Mouse (Mus musculus) left cerebral cortex, postnatal 25 days (tissue): ENCODE data around the gene Tspan8. TPM values are rescaled to one million over a fixed set of nuclear protein-coding genes. Genes with fewer than 3 reads are reported as not detected.
A peak's percentile ranks its signal among the peaks of the same experiment; 100 is the strongest.
"Not testable (repeated sequence)": the region's sequence is repeated elsewhere in the genome, so short reads cannot be mapped to it uniquely, and the experiment has no call there.

Source experiments
- DNase-seq, 2 experiments: peaks; one replicate each; pipeline ENCODE4 v3.0.0; 2022; ENCODE audit warnings: low spot score in 2 of 2, mixed read lengths in 1 of 2
- intact Hi-C: fragments of 180-260 bp; cut with DNase I; formaldehyde crosslinking; loops from one replicate; pipeline ENCODE4 v1.15.1; 2025
- total RNA-seq, 2 experiments: library from RNA; stranded (reverse); gene quantifications; 2 replicates each; pipeline ENCODE4 v1.2.3; 2021

Tspan8 gene
- under 1 TPM; 0.85 to 0.99 TPM for total RNA-seq

DNA sequence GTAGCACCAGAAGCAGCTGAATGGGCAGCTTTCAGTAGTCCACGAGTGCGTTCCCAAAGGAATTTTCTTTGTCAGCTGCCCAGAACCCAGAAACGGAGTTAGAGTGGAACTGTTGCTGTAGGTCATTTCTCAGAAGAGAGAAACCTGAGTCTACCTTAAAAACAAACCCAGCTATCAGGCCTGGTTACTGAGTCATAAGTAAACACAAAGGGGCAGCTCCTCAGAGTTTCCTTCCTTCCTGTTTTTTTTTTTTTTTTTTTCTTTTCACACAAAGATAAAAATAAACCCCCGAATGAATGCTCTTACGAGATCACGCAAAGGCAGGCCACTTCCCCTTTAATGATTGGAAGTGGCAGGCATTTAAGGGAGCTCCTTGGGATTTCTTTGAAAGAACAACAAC, at the start of gene Tspan8:
TSS of gene Tspan8 (plus strand) at position 322 of the 400 bp plus-strand sequence.
- no peak for DNase-seq
- intact Hi-C loops = no loop called here

- intact Hi-C loops = loop anchor here (10.0 kb wide), 1 partner anchor 445 kb away; no protein-coding TSS in a partner anchor
- no peak for DNase-seq
Observed at GRCm38 (mm10) chr10:115770032-115770431, 46.6 kb upstream of the Tspan8 start.

- no peak for DNase-seq
- intact Hi-C loops = loop anchor here (10.0 kb wide), 1 partner anchor 450 kb away; no protein-coding TSS in a partner anchor
Observed at GRCm38 (mm10) chr10:115774451-115774850, 42.2 kb upstream of the Tspan8 start.

GRCm38 (mm10) chr10:115775945-115776905, 40.4 kb upstream of the Tspan8 start:
- intact Hi-C loops = loop anchor here (10.0 kb wide), 1 partner anchor 451 kb away; no protein-coding TSS in a partner anchor
- peak; percentile 8 to 15 for DNase-seq

GRCm38 (mm10) chr10:115777366-115777765, 39.3 kb upstream of the Tspan8 start:
- DNase-seq = no peak
- intact Hi-C loops = loop anchor here (10.0 kb wide), 1 partner anchor 453 kb away; no protein-coding TSS in a partner anchor

GRCm38 (mm10) chr10:115778624-115779023, 38.0 kb upstream of the Tspan8 start:
- intact Hi-C loops = loop anchor here (10.0 kb wide), 1 partner anchor 454 kb away; no protein-coding TSS in a partner anchor
- DNase-seq = peak; percentile 11 to 24

GRCm38 (mm10) chr10:115780239-115781016, 36.2 kb upstream of the Tspan8 start:
- intact Hi-C loops = no loop called here
- no peak for DNase-seq

DNA sequence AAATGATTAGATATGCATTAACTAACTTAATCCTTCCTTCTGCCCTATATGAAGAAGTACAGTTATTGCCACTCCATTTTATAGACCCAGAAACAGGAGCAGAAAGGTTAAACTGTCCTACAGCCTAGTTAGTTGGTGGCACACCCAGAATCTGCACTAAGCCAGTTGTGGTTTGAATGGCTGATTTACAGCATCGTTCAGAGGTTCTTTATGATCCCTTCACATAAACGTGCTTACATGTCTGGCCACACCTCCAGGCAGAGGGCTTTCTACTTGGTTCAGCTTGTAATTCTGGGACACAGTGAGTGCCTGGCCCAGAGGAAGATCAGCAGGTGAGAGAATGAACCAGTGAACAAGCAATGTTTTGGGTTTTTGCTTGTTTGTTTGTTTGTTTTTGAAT, 33.4 kb upstream of the Tspan8 start:
- intact Hi-C loops = no loop called here
- DNase-seq = no peak

DNA sequence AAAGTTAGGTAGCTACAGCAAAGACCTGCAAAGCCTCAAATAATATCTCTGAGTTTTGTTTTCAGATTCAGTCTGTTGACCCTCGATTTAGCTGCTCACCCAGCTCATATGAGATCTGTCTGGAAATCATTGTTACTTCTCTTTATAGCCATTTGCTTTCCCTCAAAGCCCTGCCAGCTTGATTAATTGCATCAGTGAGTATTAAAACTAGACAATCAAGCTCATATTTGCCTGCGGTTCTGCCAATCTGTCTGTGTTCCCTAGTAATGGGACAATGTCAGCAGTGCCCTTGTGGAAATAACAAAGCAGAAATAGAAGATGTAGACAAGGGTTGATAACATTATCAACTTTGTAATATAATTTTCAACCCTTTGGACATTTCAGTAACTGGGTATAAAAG, 25.8 kb upstream of the Tspan8 start:
- no peak for DNase-seq
- intact Hi-C loops = no loop called here

DNA sequence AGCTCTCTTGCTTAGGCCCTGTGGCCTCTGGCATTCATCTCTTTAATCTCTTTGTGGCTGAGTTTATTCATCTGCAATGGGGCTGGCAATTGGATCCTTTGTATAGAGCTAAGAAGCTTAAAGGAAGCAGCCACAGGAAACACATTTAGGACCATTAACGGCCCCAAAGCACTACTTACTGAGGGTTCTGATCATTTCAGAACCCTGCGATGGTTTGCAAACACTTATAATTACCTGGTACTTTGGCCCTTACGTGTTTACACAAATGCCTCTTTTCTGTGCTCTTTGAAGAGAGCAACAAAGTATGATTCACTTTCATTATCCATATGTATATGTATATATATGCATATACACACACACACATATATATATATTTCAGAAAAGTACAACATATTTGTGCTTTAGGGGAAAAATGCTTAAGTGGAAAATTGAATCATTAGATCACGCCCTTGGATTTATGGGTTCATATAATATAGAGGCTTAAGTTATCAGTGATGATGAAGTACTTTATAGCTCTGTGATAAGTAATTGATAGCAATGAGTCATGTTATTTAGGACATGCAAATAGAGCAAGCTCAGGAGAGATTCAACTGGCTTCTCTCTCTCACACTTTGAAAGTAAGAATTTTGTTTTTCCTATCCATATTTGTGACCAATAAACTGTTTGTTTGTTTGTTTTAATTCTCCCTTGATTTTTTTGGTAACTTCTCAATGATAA, 20.4 kb upstream of the Tspan8 start:
- no peak for DNase-seq
- intact Hi-C loops = no loop called here

- no peak for DNase-seq
- intact Hi-C loops = no loop called here
Observed at GRCm38 (mm10) chr10:115801464-115801863, 15.2 kb upstream of the Tspan8 start.

- DNase-seq, intact Hi-C loops: not testable (repeated sequence)
Observed at GRCm38 (mm10) chr10:115803013-115803412, 13.6 kb upstream of the Tspan8 start.

- no peak for DNase-seq
Observed at GRCm38 (mm10) chr10:115803765-115804164, 12.9 kb upstream of the Tspan8 start.

GRCm38 (mm10) chr10:115805987-115806386, 10.6 kb upstream of the Tspan8 start:
- peak in 1 of 2 experiments; percentile 3 for DNase-seq
- intact Hi-C loops = no loop called here

More at GRCm38 (mm10) chr10:115803765-115804164, 12.9 kb upstream of the Tspan8 start:
- intact Hi-C loops = no loop called here

DNA sequence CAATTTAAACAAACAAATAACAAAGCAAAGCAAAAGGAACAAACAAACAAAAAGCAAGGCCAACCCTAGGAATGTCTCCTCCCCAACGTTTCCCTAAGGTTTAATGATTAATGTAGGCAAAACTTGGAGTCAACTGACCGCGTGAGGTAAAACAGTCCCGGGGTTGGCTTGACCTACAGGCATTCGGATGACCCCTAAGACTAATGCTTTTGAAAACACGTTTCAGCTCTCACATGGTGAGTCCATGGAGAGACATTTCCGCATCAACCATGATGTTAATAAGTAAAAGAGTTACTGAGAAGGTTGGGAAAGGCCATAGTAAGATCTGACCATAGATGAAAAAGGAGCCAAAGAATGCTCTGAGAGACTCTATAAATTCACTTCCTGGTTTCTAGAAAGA, 7.5 kb upstream of the Tspan8 start:
- intact Hi-C loops = no loop called here
- DNase-seq = no peak

- intact Hi-C loops = no loop called here
- DNase-seq = no peak
Observed at GRCm38 (mm10) chr10:115811519-115811918, 5.1 kb upstream of the Tspan8 start.

DNA sequence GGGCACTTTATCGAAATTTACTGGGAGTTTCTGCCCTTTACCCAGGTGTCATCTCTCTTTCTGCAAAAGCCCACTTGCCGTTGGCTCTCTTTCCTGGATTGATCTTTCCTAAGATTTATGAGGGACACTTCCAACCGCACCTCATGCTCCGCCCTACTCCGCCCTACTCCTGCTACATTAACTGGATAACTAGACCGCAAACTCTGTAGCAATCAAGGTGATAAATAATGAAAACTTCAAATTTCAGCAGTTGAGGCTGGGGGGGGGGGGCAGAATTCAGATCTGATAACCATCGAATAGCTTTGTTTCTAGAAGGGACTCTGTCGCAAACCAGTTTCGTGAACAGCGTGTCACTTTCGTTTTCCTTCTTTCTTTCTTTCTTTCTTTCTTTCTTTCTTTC, 1.8 kb upstream of the Tspan8 start:
- no peak for DNase-seq
- intact Hi-C loops = no loop called here

GRCm38 (mm10) chr10:115817056-115817724, 558 bp downstream of the Tspan8 start:
- intact Hi-C loops = no loop called here
- no peak for DNase-seq

DNA sequence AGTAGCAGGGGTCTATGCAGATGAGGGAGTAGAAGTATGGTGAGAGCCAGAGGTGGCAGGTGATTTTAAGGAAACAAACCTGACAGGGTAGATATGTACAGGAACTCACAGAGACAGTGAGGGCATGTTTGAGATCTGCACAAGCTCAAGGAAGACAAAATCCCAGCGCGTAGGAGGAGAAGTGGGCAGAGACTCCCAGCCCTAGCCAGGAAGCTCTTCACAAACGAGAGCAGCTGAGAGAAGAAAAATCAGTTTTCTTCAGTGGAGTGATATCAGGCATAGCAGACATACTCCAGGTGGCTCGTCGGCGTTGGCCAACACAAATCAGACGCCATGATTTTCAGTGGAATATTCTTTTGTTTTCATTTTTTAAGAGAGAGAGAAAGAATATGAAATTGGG, 8.7 kb downstream of the Tspan8 start:
- DNase-seq = peak in 1 of 2 experiments; percentile 47
- intact Hi-C loops = no loop called here
